Mouse (Mus musculus): ENCODE measurements at regions not wholly inside any gene's neighbourhood (a gene's known extent, or its start where the extent isn't known, plus 50 kb on each side); places are given as distances from the start of the nearest gene placed in this dataset.
"Not testable (repeated sequence)": the region's sequence is repeated elsewhere in the genome, so short reads cannot be mapped to it uniquely, and the experiment has no call there.

DNA sequence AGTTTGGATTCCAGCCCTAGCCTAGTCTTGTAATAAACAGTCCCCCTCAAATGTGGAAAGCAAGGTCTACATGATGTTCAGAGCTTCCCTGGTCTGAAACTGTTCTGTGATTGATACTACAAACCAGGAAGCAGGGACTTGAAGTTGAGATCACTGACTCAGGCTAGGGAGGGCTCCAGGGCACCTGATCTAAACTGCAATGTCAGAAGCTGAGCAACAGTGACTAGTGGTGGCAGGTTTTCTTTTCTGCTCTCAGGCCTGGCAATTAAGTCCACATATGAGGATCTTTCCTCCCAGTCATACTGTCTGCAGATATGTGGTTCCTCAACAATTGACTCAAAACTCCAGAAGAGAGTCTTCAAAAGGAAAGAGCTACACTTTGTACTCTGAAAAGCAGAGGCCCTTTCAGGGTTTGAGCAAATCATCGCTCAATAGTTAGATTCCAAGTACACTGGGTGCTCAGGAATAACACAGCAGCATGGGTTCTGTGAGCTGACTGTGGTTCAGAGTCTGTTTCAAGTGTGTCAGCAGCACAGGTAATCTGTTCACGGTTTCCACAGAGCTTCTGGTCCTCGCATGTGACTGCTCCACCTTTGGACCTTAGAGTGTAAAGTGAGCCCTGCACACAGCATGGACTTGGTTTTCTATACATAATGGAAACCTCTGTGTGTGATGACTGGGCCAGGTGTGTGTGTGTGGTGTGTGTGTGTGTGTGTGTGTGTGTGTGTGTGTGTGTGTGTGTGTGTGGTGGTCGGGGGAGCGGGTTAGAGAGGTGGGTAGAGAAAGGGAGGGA, 165.2 kb downstream of the Tcp10c start:
- not testable (repeated sequence) for TF ChIP-seq EP300 (optimal IDR thresholded peaks at IDR 0.05); CTCF (IDR thresholded peaks at IDR 0.05; ENCODE audit: low read depth)

All from stomach, postnatal 0 days (tissue).